Mouse (Mus musculus): Measurements from ENCODE around the gene Utp4. TPM values are rescaled to one million over a fixed set of nuclear protein-coding genes. Genes with fewer than 3 reads are reported as not detected.

Utp4 gene
- polyA plus RNA-seq, 2 experiments: 27.3 to 35.1 TPM

DNA sequence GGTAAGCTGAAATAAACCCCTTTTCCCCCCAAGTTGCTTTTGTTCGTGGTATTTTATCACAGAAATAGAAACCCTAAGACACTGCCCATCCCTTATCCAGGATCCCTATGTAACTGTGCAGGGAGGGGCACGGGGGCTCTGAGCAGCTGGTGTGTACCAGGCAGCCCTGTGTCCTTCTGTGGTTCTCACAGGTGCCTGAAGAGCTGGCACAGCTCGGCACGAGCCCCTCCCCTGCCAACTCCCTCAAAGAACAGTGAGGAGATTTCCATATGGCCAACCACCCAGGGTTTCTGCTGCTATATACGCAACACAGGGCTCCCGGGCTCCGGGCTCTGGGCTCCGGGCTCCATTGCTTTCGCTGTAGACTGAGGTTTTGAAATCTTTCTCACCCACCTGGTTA, 28.1 kb upstream of the Utp4 start:
- no peak overlapping the region for H3K9ac ChIP-seq (replicated peaks)
- no peaks in the 10 kb centered on the region for H3K36me3 ChIP-seq (replicated peaks; ENCODE audit: control insufficient read depth, insufficient read depth, low read depth)
- DNase-seq (ENCODE audit: low read depth in 3 of 3, low spot score in 3 of 3) (no peak), ATAC-seq (ENCODE audit: insufficient read depth) (no peak)
- no peak overlapping the region for H3K4me2 ChIP-seq (ENCODE audit: low read depth)
- peaks cover 21% of the 10 kb centered on the region for H3K27me3 ChIP-seq (ENCODE audit: control insufficient read depth, insufficient read depth, low read length)
- no peak overlapping the region for H3K4me3 ChIP-seq (ENCODE audit: insufficient read depth in 1 of 2, low read depth in 2 of 2, low read length in 2 of 2)
- no peaks in the 10 kb centered on the region for H3K4me1 ChIP-seq (replicated peaks; ENCODE audit: control insufficient read depth in 2 of 2, insufficient read depth in 2 of 2, low read length in 1 of 2)
- TF ChIP-seq EP300 (IDR thresholded peaks at IDR 0.05; ENCODE audit: low read depth): no peak
- TF ChIP-seq CTCF (IDR thresholded peaks at IDR 0.05; ENCODE audit: low read depth): no peak
- H3K27ac ChIP-seq: no peak overlapping the region
- 65% methylated on average over 9 of the region's 9 CpGs for WGBS (ENCODE audit: insufficient replicate concordance)
- no peaks in the 10 kb centered on the region for H3K9me3 ChIP-seq (ENCODE audit: control insufficient read depth, low read length)

DNA sequence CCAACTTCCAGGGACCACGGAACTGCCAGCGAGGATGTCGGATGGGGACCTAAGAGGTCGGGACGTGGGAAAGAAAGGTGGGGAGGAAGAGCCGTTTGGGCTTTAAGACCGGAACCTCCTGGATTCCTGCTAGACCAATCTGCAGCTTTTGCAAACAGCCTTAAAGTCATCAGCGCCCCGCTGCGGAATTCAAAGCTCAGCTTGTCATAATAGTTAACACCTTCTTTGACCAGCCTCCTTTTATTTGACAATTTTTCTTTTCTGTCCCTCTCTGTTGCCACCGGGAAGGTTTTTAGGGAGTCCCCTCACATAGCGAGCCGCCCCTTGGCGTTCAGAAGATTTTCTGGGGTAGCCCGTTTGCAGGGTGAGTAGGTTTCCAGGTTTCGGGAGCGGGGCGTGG, 23.4 kb upstream of the Utp4 start, which contains the start of gene Has3:
Gene Has3 (plus strand): TSS at position 192 of the 400 bp plus-strand sequence.
- Histone ChIP-seq H3K4me2 (ENCODE audit: low read depth) (peak within 1 kb of the TSS; percentile 56), H3K27me3 (ENCODE audit: control insufficient read depth, insufficient read depth, low read length) (peaks cover 49% of the 10 kb centered on the region), H3K4me3 (ENCODE audit: insufficient read depth in 1 of 2, low read depth in 2 of 2, low read length in 2 of 2) (peak within 1 kb of the TSS; percentile 37 to 45), H3K36me3 (replicated peaks; ENCODE audit: control insufficient read depth, insufficient read depth, low read depth) (no peaks in the 10 kb centered on the region), H3K27ac (no peak within 1 kb of the TSS), H3K4me1 (replicated peaks; ENCODE audit: control insufficient read depth in 2 of 2, insufficient read depth in 2 of 2, low read length in 1 of 2) (no peaks in the 10 kb centered on the region), H3K9ac (replicated peaks) (no peak within 1 kb of the TSS), H3K9me3 (ENCODE audit: control insufficient read depth, low read length) (no peaks in the 10 kb centered on the region)
- no peak for ATAC-seq (ENCODE audit: insufficient read depth)
- 3% methylated on average over 18 of the region's 18 CpGs for WGBS (ENCODE audit: insufficient replicate concordance)
- DNase-seq (ENCODE audit: low read depth in 3 of 3, low spot score in 3 of 3): no peak
- TF ChIP-seq EP300 (IDR thresholded peaks at IDR 0.05; ENCODE audit: low read depth): no peak
- no peak for TF ChIP-seq CTCF (IDR thresholded peaks at IDR 0.05; ENCODE audit: low read depth)

DNA sequence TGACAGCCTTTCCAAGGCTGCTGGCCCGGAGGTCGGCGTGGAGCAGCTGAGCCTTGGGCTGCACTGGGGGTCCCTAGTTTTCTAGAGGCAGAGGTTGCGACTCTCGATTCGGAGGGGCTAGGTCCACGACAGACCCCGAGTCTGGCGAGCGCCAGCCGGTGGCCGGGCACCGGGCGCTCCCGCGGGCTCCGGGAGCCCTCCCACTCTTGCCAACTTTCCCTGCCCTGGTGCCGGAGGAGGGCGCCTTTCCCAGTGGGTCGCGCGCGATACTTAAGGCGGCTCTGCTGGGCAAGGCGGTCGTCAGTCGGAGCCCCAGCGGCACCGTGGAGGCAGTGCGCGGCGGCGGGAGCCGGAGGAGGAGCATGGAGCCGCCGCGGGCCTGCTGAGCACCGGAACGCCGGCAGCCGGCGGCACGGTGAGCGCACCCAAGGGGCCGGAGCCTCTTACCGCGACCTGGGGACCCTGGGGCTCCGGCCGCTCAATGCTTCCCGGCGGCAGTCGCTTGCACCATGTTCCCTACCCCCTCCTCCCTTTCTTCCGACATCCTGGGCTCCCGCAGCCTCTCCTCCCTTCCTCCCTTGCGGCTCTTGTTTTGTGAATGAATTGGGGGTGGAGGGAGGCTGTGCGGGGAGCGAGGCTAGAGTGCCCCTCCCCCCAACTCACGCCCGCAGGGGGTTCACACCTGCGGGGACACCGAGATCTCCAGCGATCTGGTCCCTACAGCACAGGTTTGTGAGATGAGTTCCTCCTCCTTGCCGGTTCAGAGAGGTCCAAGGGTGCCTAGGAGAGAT, 22.7 kb upstream of the Utp4 start:
- H3K27me3 ChIP-seq (ENCODE audit: control insufficient read depth, insufficient read depth, low read length): peaks cover 49% of the 10 kb centered on the region
- no peaks in the 10 kb centered on the region for H3K9me3 ChIP-seq (ENCODE audit: control insufficient read depth, low read length)
- WGBS (ENCODE audit: insufficient replicate concordance): under 1% methylated on average over 63 of the region's 63 CpGs
- H3K4me3 ChIP-seq (ENCODE audit: insufficient read depth in 1 of 2, low read depth in 2 of 2, low read length in 2 of 2): peak overlapping the region; percentile 37 to 45
- DNase-seq (ENCODE audit: low read depth in 3 of 3, low spot score in 3 of 3): no peak
- H3K9ac ChIP-seq (replicated peaks): no peak overlapping the region
- ATAC-seq (ENCODE audit: insufficient read depth): no peak
- TF ChIP-seq CTCF (IDR thresholded peaks at IDR 0.05; ENCODE audit: low read depth) (0 out of 2 replicates have a peak, but pooled peaks have one; percentile 11), EP300 (IDR thresholded peaks at IDR 0.05; ENCODE audit: low read depth) (no peak)
- H3K4me2 ChIP-seq (ENCODE audit: low read depth): peak overlapping the region; percentile 56
- no peaks in the 10 kb centered on the region for H3K4me1 ChIP-seq (replicated peaks; ENCODE audit: control insufficient read depth in 2 of 2, insufficient read depth in 2 of 2, low read length in 1 of 2)
- H3K27ac ChIP-seq: no peak overlapping the region
- H3K36me3 ChIP-seq (replicated peaks; ENCODE audit: control insufficient read depth, insufficient read depth, low read depth): no peaks in the 10 kb centered on the region

DNA sequence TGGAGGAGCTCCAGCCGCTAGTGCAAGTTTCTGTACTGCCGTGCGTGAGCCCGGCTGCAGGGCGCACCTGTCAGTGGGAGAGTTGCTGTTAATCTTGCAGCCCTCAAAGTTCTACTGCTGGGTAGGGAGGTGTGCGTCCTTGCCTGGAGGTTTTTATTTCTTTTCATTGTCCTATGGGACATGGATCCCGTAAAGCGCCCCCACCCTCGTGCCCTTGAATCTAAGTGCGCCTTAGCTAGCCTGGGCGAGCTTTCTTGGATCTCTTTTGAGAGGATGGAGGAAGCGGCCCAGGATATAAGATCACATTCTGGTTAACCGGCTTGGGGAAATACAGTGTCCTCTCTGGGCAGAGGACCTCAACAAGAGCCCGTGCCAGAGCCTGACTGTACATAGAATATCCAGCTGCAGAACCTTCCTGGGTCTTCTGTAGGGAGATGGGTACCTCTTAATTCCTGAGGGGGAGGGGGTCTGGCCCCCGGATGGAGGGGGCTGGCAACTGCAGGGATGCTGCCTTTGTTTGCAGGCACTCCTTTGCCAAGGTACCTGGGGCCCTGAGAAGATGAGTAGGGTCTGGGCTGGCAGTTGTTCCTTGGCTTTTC, 22.0 kb upstream of the Utp4 start:
- 4% methylated on average over 15 of the region's 15 CpGs for WGBS (ENCODE audit: insufficient replicate concordance)

DNA sequence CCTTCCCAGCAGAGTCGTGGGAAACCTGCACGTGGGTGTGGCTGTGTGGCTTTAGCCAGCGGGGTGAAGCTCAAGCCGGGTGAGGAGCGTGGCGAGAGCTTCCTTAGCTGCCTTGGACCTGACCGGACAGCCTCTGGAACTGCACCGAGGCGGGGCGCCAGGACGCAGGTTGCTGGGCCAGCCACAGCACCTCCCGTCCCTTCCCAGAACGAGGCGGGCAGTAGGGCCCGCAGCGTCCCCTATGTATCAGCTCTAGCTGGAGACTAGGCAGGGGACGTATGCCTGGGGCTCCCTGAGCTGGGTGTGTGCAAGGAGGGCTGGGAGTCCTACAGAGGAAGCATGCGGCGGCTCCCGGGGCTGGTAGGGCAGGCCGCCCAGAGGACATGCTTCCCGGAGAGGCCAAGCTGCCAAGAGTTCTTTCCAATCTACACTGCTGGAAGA, 21.5 kb upstream of the Utp4 start:
- ATAC-seq (ENCODE audit: insufficient read depth) (no peak), DNase-seq (ENCODE audit: low read depth in 3 of 3, low spot score in 3 of 3) (no peak)
- no peak overlapping the region for H3K27ac ChIP-seq
- 2% methylated on average over 22 of the region's 22 CpGs for WGBS (ENCODE audit: insufficient replicate concordance)
- TF ChIP-seq EP300 (IDR thresholded peaks at IDR 0.05; ENCODE audit: low read depth) (no peak), CTCF (IDR thresholded peaks at IDR 0.05; ENCODE audit: low read depth) (no peak; the same call in 1 of the 2 replicates)
- no peaks in the 10 kb centered on the region for H3K9me3 ChIP-seq (ENCODE audit: control insufficient read depth, low read length)
- no peaks in the 10 kb centered on the region for H3K4me1 ChIP-seq (replicated peaks; ENCODE audit: control insufficient read depth in 2 of 2, insufficient read depth in 2 of 2, low read length in 1 of 2)
- H3K4me2 ChIP-seq (ENCODE audit: low read depth): peak overlapping the region; percentile 5; the same call in 1 of the 2 replicates
- no peak overlapping the region for H3K9ac ChIP-seq (replicated peaks)
- no peak overlapping the region; a peak in 1 of 4 replicates for H3K4me3 ChIP-seq (ENCODE audit: insufficient read depth in 1 of 2, low read depth in 2 of 2, low read length in 2 of 2)
- H3K27me3 ChIP-seq (ENCODE audit: control insufficient read depth, insufficient read depth, low read length): peaks cover 49% of the 10 kb centered on the region
- no peaks in the 10 kb centered on the region for H3K36me3 ChIP-seq (replicated peaks; ENCODE audit: control insufficient read depth, insufficient read depth, low read depth)

More for the DNA sequence above, 22.0 kb upstream of the Utp4 start:
- H3K27ac ChIP-seq: no peak overlapping the region
- peaks cover 49% of the 10 kb centered on the region for H3K27me3 ChIP-seq (ENCODE audit: control insufficient read depth, insufficient read depth, low read length)
- no peaks in the 10 kb centered on the region for H3K4me1 ChIP-seq (replicated peaks; ENCODE audit: control insufficient read depth in 2 of 2, insufficient read depth in 2 of 2, low read length in 1 of 2)
- peak overlapping the region; percentile 56 for H3K4me2 ChIP-seq (ENCODE audit: low read depth)
- no peaks in the 10 kb centered on the region for H3K36me3 ChIP-seq (replicated peaks; ENCODE audit: control insufficient read depth, insufficient read depth, low read depth)
- H3K9ac ChIP-seq (replicated peaks): no peak overlapping the region
- DNase-seq (ENCODE audit: low read depth in 3 of 3, low spot score in 3 of 3) (no peak), ATAC-seq (ENCODE audit: insufficient read depth) (no peak)
- peak overlapping the region in 1 of 2 experiments; percentile 45; a peak in 2 of 4 replicates for H3K4me3 ChIP-seq (ENCODE audit: insufficient read depth in 1 of 2, low read depth in 2 of 2, low read length in 2 of 2)
- H3K9me3 ChIP-seq (ENCODE audit: control insufficient read depth, low read length): no peaks in the 10 kb centered on the region
- no peak for TF ChIP-seq EP300 (IDR thresholded peaks at IDR 0.05; ENCODE audit: low read depth)
- TF ChIP-seq CTCF (IDR thresholded peaks at IDR 0.05; ENCODE audit: low read depth): no peak
